Mouse (Mus musculus) CH12.LX (cell line): Measurements from ENCODE around the gene Rabl3. TPM values are rescaled to one million over a fixed set of nuclear protein-coding genes. Genes with fewer than 3 reads are reported as not detected.

Source experiments
- DNase-seq: peaks from one replicate; pipeline ENCODE4 v3.0.0-alpha.2; 2013; ENCODE audit errors: extremely low read depth
- H3K27ac ChIP-seq: 2 replicates; pipeline ENCODE4 v1.5.1; 2012; ENCODE audit warnings: low read depth, mild to moderate bottlenecking, control low read depth, moderate library complexity; ENCODE audit not compliant: insufficient read depth
- H3K27me3 ChIP-seq: replicated peaks from 2 replicates; pipeline ENCODE3; 2012; ENCODE audit warnings: inconsistent platforms
- H3K36me3 ChIP-seq, 2 experiments: replicated peaks in 1 of 2; 2 replicates each; pipeline versions ENCODE3 to v1.6.1; 2012; ENCODE audit warnings: inconsistent platforms in 1 of 2, low read length in 1 of 2, mild to moderate bottlenecking in 1 of 2, mixed read lengths in 1 of 2, moderate library complexity in 1 of 2; ENCODE audit not compliant: control insufficient read depth in 1 of 2, insufficient read depth in 1 of 2
- H3K4me1 ChIP-seq, 2 experiments: 2 replicates each; pipeline ENCODE4 v1.6.1; 2012; ENCODE audit warnings: inconsistent platforms in 1 of 2, moderate library complexity in 1 of 2; ENCODE audit not compliant: insufficient read depth in 2 of 2, control insufficient read depth in 1 of 2
- H3K4me2 ChIP-seq: 2 replicates; pipeline ENCODE4 v1.6.1; 2012; ENCODE audit warnings: low read depth, mild to moderate bottlenecking, control low read depth; ENCODE audit not compliant: poor library complexity, insufficient read depth, severe bottlenecking
- H3K4me3 ChIP-seq, 3 experiments: fragments of 150-350 bp in 1 of 3; sonication (generic) in 1 of 3; replicated peaks in 1 of 3; 2 replicates each; pipeline versions ENCODE3 to v1.5.1; 2011 to 2012; ENCODE audit warnings: low read depth in 2 of 3, low read length in 2 of 3, mild to moderate bottlenecking in 2 of 3, moderate library complexity in 2 of 3, control low read depth in 1 of 3, improper control_type of control experiment in 1 of 3, inconsistent platforms in 1 of 3, mixed read lengths in 1 of 3; ENCODE audit not compliant: poor library complexity in 1 of 3
- H3K79me2 ChIP-seq: replicated peaks from 2 replicates; pipeline ENCODE4 v1.6.1; 2012; ENCODE audit warnings: mild to moderate bottlenecking, moderate library complexity; ENCODE audit not compliant: control insufficient read depth, poor library complexity, insufficient read depth, severe bottlenecking; ENCODE audit errors: extremely low read depth
- H3K9ac ChIP-seq: 2 replicates; pipeline ENCODE4 v1.6.1; 2012; ENCODE audit warnings: low read depth, mild to moderate bottlenecking, control low read depth, moderate library complexity; ENCODE audit not compliant: insufficient read depth
- H3K9me3 ChIP-seq: replicated peaks from 2 replicates; pipeline ENCODE3; 2012; ENCODE audit warnings: low read length, inconsistent platforms, mixed read lengths
- CHD1 ChIP-seq: IDR thresholded peaks from 2 replicates; pipeline ENCODE4 v1.6.1; 2012; ENCODE audit warnings: low read depth, low read length, improper control_type of control experiment, inconsistent platforms
- CHD2 ChIP-seq: IDR thresholded peaks from 2 replicates; pipeline ENCODE4 v1.6.1; 2011; ENCODE audit warnings: low read length, improper control_type of control experiment
- ELF1 ChIP-seq: IDR thresholded peaks from 2 replicates; pipeline ENCODE4 v1.6.1; 2014; ENCODE audit warnings: low read depth, mild to moderate bottlenecking, inconsistent platforms, low read length, improper control_type of control experiment
- EP300 ChIP-seq: IDR thresholded peaks from 2 replicates; pipeline ENCODE4 v1.6.1; 2011; ENCODE audit warnings: low read length, improper control_type of control experiment
- GABPA ChIP-seq: IDR thresholded peaks from 2 replicates; pipeline ENCODE4 v1.6.1; 2012; ENCODE audit warnings: low read depth, low read length, improper control_type of control experiment, inconsistent platforms; ENCODE audit not compliant: insufficient replicate concordance
- HCFC1 ChIP-seq: IDR thresholded peaks from 2 replicates; pipeline ENCODE4 v1.6.1; 2012; ENCODE audit warnings: low read depth, mild to moderate bottlenecking, inconsistent platforms, low read length, improper control_type of control experiment
- JUND ChIP-seq: conservative IDR thresholded peaks from 2 replicates; pipeline ENCODE4 v1.6.1; 2011; ENCODE audit warnings: low read depth, low read length, improper control_type of control experiment
- KAT2A ChIP-seq: IDR thresholded peaks from 2 replicates; pipeline ENCODE4 v1.6.1; 2012; ENCODE audit warnings: low read length, improper control_type of control experiment, inconsistent platforms; ENCODE audit not compliant: insufficient replicate concordance
- MAFK ChIP-seq: IDR thresholded peaks from 2 replicates; pipeline ENCODE4 v1.6.1; 2011; ENCODE audit warnings: low read length, improper control_type of control experiment; ENCODE audit not compliant: insufficient replicate concordance
- MAX ChIP-seq: IDR thresholded peaks from 2 replicates; pipeline ENCODE4 v1.6.1; 2011; ENCODE audit warnings: low read length, improper control_type of control experiment
- MEF2A ChIP-seq: IDR thresholded peaks from 2 replicates; pipeline ENCODE4 v1.6.1; 2014; ENCODE audit warnings: low read depth, mild to moderate bottlenecking, inconsistent platforms, low read length, improper control_type of control experiment, borderline replicate concordance
- NELFE ChIP-seq: IDR thresholded peaks from 2 replicates; pipeline ENCODE4 v1.6.1; 2011; ENCODE audit warnings: low read depth, low read length, improper control_type of control experiment
- NRF1 ChIP-seq: IDR thresholded peaks from 2 replicates; pipeline ENCODE4 v1.6.1; 2014; ENCODE audit warnings: low read depth, mild to moderate bottlenecking, inconsistent platforms, low read length, improper control_type of control experiment, moderate library complexity
- POLR2A ChIP-seq: IDR thresholded peaks from 2 replicates; pipeline ENCODE4 v1.6.1; 2011; ENCODE audit warnings: low read depth, mild to moderate bottlenecking, improper control_type of control experiment, low read length
- POLR2AphosphoS2 ChIP-seq: IDR thresholded peaks from 2 replicates; pipeline ENCODE4 v1.6.1; 2011; ENCODE audit warnings: low read depth, low read length, improper control_type of control experiment
- RAD21 ChIP-seq: IDR thresholded peaks from 2 replicates; pipeline ENCODE4 v1.6.1; 2011; ENCODE audit warnings: low read depth, mild to moderate bottlenecking, low read length, improper control_type of control experiment, moderate library complexity
- RCOR1 ChIP-seq: conservative IDR thresholded peaks from 2 replicates; pipeline ENCODE4 v1.6.1; 2012; ENCODE audit warnings: low read depth, mild to moderate bottlenecking, inconsistent platforms, low read length, improper control_type of control experiment
- SIN3A ChIP-seq: IDR thresholded peaks from 2 replicates; pipeline ENCODE4 v1.6.1; 2012; ENCODE audit warnings: low read length, improper control_type of control experiment, inconsistent platforms
- TBP ChIP-seq: conservative IDR thresholded peaks from 2 replicates; pipeline ENCODE4 v1.6.1; 2011; ENCODE audit warnings: low read depth, low read length, improper control_type of control experiment
- USF1 ChIP-seq: IDR thresholded peaks from 2 replicates; pipeline ENCODE4 v1.6.1; 2014; ENCODE audit warnings: low read depth, mild to moderate bottlenecking, inconsistent platforms, low read length, improper control_type of control experiment
- ZMIZ1 ChIP-seq: IDR thresholded peaks from 2 replicates; pipeline ENCODE4 v1.6.1; 2012; ENCODE audit warnings: low read depth, mild to moderate bottlenecking, inconsistent platforms, low read length, improper control_type of control experiment
- ZNF384 ChIP-seq: IDR thresholded peaks from 2 replicates; pipeline ENCODE4 v1.6.1; 2012; ENCODE audit warnings: low read depth, low read length, improper control_type of control experiment, inconsistent platforms
- dilution Hi-C: fragments of 300-500 bp; cut with MboI; formaldehyde crosslinking; loops from 2 replicates; pipeline ENCODE4 v1.14.3; 2020; ENCODE audit warnings: low sequenced_read_pairs; ENCODE audit not compliant: extremely low pct_unique_long_range_greater_than_20kb, extremely low pct_ligation_motif_present
- in situ Hi-C: fragments of 300-500 bp; cut with MboI; formaldehyde crosslinking; loops from 3 replicates; pipeline ENCODE4 v1.14.3; 2019; ENCODE audit warnings: low sequenced_read_pairs, low pct_ligation_motif_present, low pct_unique_long_range_greater_than_20kb, mixed read lengths
- polyA plus RNA-seq: library from polyadenylated mRNA; unstranded; fragments of >175 nt; gene quantifications from 2 replicates; pipeline ENCODE4 v1.2.1, GENCODE M21; 2012; ENCODE audit warnings: low read depth; ENCODE audit not compliant: insufficient read length
- total RNA-seq, 2 experiments: library from RNA; depleted of rRNA; stranded (reverse); fragments of 300-350 nt in 1 of 2; fragments of >200 nt in 1 of 2; gene quantifications; 2 replicates each; pipeline ENCODE4 v1.2.3; 2012 to 2014

Rabl3 gene
- total and polyA plus RNA-seq, 3 experiments: 12.3 to 36.8 (median 19.8) TPM

- peaks cover 68 to 94% of the 10 kb centered on the region in 2 experiments for H3K36me3 ChIP-seq
- no peak overlapping the region for H3K9ac ChIP-seq
- dilution Hi-C loops (no loop called here), in situ Hi-C loops (no loop called here)
- no peaks in the 10 kb centered on the region for H3K27me3 ChIP-seq
- H3K27ac ChIP-seq: no peak overlapping the region
- H3K79me2 ChIP-seq: peaks cover 20% of the 10 kb centered on the region
- H3K9me3 ChIP-seq: peaks cover 17% of the 10 kb centered on the region
- DNase-seq: no peak
- H3K4me3 ChIP-seq: no peak overlapping the region
- no peak overlapping the region for H3K4me2 ChIP-seq
- peaks cover 3 to 11% of the 10 kb centered on the region in 2 experiments; a peak in 2 of 4 replicates for H3K4me1 ChIP-seq
- 0 out of 2 replicates have a peak, but pooled peaks have one; percentile 45 for TF ChIP-seq CHD1
- TF ChIP-seq SIN3A: peak; percentile 54; the same call in 1 of the 2 replicates
- TF ChIP-seq JUND: 0 out of 2 replicates have a peak, but pooled peaks have one; percentile 24
- no peak for TF ChIP-seq USF1
- peak; percentile 44; the same call in 1 of the 2 replicates for TF ChIP-seq CHD2
- TF ChIP-seq NELFE: peak; percentile 18
- TF ChIP-seq EP300: no peak
- TF ChIP-seq HCFC1: peak; percentile 16; the same call in 1 of the 2 replicates
- TF ChIP-seq GABPA: no peak
- TF ChIP-seq POLR2AphosphoS2: peak; percentile 98
- no peak for TF ChIP-seq RAD21
- peak; percentile 92 for TF ChIP-seq ZMIZ1
- TF ChIP-seq MAFK: peak; percentile 70; the same call in 1 of the 2 replicates
- TF ChIP-seq RCOR1: 0 out of 2 replicates have a peak, but pooled peaks have one; percentile 54
Measured at GRCm38 (mm10) chr16:37520190-37521040, 19.3 kb upstream of the Rabl3 start.

DNA sequence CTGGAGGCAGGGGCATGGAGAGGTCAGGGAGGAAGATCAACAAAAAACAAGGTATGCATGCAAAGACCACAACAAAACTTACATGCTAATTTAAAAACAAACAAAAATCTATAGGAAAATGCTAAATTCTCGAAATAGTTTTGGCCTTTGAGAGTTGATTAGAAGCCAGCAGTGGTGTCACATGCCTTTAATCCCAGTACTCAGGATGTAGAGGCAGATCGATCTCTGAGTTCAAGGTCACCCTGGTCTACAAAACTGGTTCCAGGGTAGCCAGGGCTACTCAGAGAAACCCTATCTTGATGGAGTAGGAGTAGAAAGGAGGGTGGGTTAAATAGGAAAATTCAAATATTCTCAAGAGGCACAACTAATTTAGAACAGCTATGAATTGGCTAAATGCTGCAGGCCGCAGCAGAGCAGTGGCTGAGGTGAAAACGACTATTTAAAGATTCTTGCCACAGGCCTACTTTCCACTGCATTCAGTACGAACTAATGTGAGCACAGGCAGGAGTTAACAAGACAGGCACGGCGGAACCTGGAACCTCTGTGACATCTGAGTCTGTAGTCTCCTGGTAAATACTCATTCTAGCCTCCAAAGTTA is 17.5 kb upstream of the Rabl3 start:
- peaks cover 3 to 15% of the 10 kb centered on the region in 2 experiments; a peak in 2 of 4 replicates for H3K4me1 ChIP-seq
- DNase-seq: no peak
- dilution Hi-C loops: no loop called here
- peaks cover 19% of the 10 kb centered on the region for H3K9me3 ChIP-seq
- H3K4me2 ChIP-seq: no peak overlapping the region
- no peak overlapping the region for H3K9ac ChIP-seq
- H3K27ac ChIP-seq: no peak overlapping the region; the same call in 1 of the 2 replicates
- H3K36me3 ChIP-seq: peaks cover 74 to 96% of the 10 kb centered on the region in 2 experiments
- TF ChIP-seq HCFC1 (no peak), KAT2A (0 out of 2 replicates have a peak, but pooled peaks have one; percentile 34), TBP (no peak), ELF1 (no peak), USF1 (no peak), ZNF384 (no peak), NRF1 (no peak), POLR2A (peak; percentile 63), ZMIZ1 (peak; percentile 64; the same call in 1 of the 2 replicates), MEF2A (no peak), CHD1 (no peak), POLR2AphosphoS2 (peak; percentile 95; the same call in 1 of the 2 replicates), MAX (no peak)
- H3K79me2 ChIP-seq: peaks cover 19% of the 10 kb centered on the region
- no peak overlapping the region for H3K4me3 ChIP-seq
- in situ Hi-C loops: no loop called here
- H3K27me3 ChIP-seq: no peaks in the 10 kb centered on the region
